Mouse (Mus musculus) kidney, adult 2 months (tissue): ENCODE data around the gene Ptprm.

Experiments used
- CTCF ChIP-seq: fragments of 200-500 bp; conservative IDR thresholded peaks from 2 replicates; pipeline ENCODE4 v1.5.1; 2011; ENCODE audit warnings: low read depth, mild to moderate bottlenecking, control low read depth, low read length, moderate library complexity, mixed read lengths; ENCODE audit not compliant: insufficient read depth, insufficient read length
- POLR2A ChIP-seq: fragments of 200-500 bp; IDR thresholded peaks from one replicate; pipeline ENCODE4 v1.6.1; 2011; ENCODE audit warnings: low read depth, low read length, control low read depth

GRCm38 (mm10) chr17:67159611-67160010 is 194.6 kb downstream of the Ptprm start:
- no peak for TF ChIP-seq POLR2A
- no peak for TF ChIP-seq CTCF
